Mouse (Mus musculus) stomach, postnatal 0 days (tissue): Measurements from ENCODE around the gene Cd5l. TPM values are rescaled to one million over a fixed set of nuclear protein-coding genes. Genes with fewer than 3 reads are reported as not detected.

Source experiments
- ATAC-seq: fragments of 200-750 bp; cut with Nextera tagmentation; 2 replicates; pipeline ENCODE4 v1.8.0; 2017; ENCODE audit not compliant: low FRiP score, low TSS enrichment
- DNase-seq: peaks from one replicate; pipeline ENCODE4 v3.0.0-alpha.2; 2016; ENCODE audit warnings: low spot score
- H3K27ac ChIP-seq: fragments of 300-500 bp; sonication (generic); replicated peaks from 2 replicates; pipeline ENCODE4 v1.5.1; 2014; ENCODE audit warnings: mild to moderate bottlenecking, control low read depth
- H3K27me3 ChIP-seq: fragments of 300-500 bp; sonication (generic); 2 replicates; pipeline ENCODE4 v1.6.1; 2014; ENCODE audit warnings: low read length; ENCODE audit not compliant: control insufficient read depth, insufficient read depth
- H3K36me3 ChIP-seq: fragments of 300-500 bp; sonication (generic); 2 replicates; pipeline ENCODE4 v1.6.1; 2014; ENCODE audit warnings: low read length, mixed read lengths; ENCODE audit not compliant: control insufficient read depth, insufficient read depth
- H3K4me1 ChIP-seq: fragments of 300-500 bp; sonication (generic); replicated peaks from 2 replicates; pipeline ENCODE4 v1.6.1; 2014; ENCODE audit warnings: antibody characterized with exemption; ENCODE audit not compliant: control insufficient read depth, insufficient read depth
- H3K4me2 ChIP-seq: fragments of 300-500 bp; sonication (generic); replicated peaks from 2 replicates; pipeline ENCODE4 v1.6.1; 2014; ENCODE audit warnings: low read depth, mild to moderate bottlenecking, control low read depth, moderate library complexity
- H3K4me3 ChIP-seq: fragments of 300-500 bp; sonication (generic); 2 replicates; pipeline ENCODE4 v1.5.1; 2014; ENCODE audit warnings: low read depth, low read length, control low read depth
- H3K9ac ChIP-seq: fragments of 300-500 bp; sonication (generic); 2 replicates; pipeline ENCODE4 v1.6.1; 2014; ENCODE audit warnings: mild to moderate bottlenecking, low read length, control low read depth, mixed read lengths
- H3K9me3 ChIP-seq: fragments of 300-500 bp; sonication (generic); 2 replicates; pipeline ENCODE4 v1.6.1; 2016; ENCODE audit warnings: low read length; ENCODE audit not compliant: control insufficient read depth
- CTCF ChIP-seq: IDR thresholded peaks from 2 replicates; pipeline ENCODE4 v1.5.1; 2016; ENCODE audit warnings: antibody characterized with exemption, low read depth, mild to moderate bottlenecking, moderate library complexity
- EP300 ChIP-seq: optimal IDR thresholded peaks from 2 replicates; pipeline ENCODE3; 2016; ENCODE audit warnings: antibody characterized with exemption
- WGBS: fragments of 180-500 bp; shearing (Covaris S2); extraction: QIAGEN DNeasy Blood & Tissue Kit; methylation state at CpG from one replicate; pipeline ENCODE4 v1.1.7; 2014; 5-methylcytosine and 5-hydroxymethylcytosine counted together
- polyA plus RNA-seq: library from polyadenylated mRNA; unstranded; fragments of >200 nt; fragmentation: Nextera tagmentation; extraction: Ambion mirVana; gene quantifications from 2 replicates; pipeline ENCODE4 v1.2.1, GENCODE M21; 2015

Cd5l gene
- polyA plus RNA-seq, 1 experiment from 2014 or later, result 0.12 TPM

DNA sequence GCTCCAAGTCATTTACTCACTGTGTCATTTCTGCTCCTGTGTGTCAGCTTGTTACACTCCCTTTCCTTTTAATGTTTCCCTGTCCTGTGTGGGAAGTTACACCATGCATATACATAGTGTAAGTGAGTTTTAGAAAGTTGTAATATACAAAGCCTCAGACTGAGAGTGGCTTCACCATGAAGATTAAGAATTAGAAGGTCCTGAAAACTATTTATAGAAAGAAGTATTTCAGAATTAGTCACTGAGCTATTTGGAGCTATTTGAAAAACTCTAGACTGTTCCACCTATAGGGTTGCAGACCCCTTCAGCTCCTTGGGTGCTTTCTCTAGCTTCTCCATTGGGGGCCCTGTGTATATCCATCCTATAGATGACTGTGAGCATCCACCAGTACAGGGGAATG lies 1.5 kb downstream of the Cd5l start:
- ATAC-seq (no peak), DNase-seq (no peak)
- Histone ChIP-seq H3K36me3 (no peaks in the 10 kb centered on the region), H3K4me3 (no peak overlapping the region), H3K27me3 (no peaks in the 10 kb centered on the region), H3K9ac (no peak overlapping the region), H3K9me3 (no peaks in the 10 kb centered on the region), H3K27ac (no peak overlapping the region), H3K4me2 (no peak overlapping the region), H3K4me1 (no peaks in the 10 kb centered on the region)
- no peak for TF ChIP-seq CTCF

DNA sequence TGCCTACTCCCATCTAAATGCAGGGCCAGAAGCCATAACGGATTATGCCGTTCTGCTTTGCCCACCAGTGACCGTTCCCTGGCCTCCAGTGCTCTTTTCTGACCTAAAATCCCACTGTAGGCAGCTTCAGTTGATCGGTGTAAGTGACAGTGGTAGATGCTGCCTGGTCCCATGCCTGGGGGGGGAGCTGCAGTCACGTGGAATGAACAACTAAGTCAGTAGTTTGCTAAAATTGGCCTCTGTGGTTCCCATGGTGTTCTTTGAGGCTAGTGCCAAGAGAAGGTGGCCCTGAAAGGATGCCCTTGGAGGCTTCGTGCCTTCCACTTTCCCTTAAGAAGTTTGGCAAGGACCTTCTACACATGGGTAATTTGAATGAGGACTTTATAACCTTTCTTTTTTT lies 2.8 kb downstream of the Cd5l start:
- TF ChIP-seq CTCF (no peak), EP300 (no peak)
- ATAC-seq (no peak), DNase-seq (no peak)
- H3K36me3 ChIP-seq, result no peaks in the 10 kb centered on the region
- H3K9ac ChIP-seq, result no peak overlapping the region
- 78% methylated on average over 6 of the region's 6 CpGs for WGBS
- H3K27me3 ChIP-seq, result no peaks in the 10 kb centered on the region
- H3K4me1 ChIP-seq, result no peaks in the 10 kb centered on the region
- H3K4me2 ChIP-seq, result no peak overlapping the region
- H3K9me3 ChIP-seq, result no peaks in the 10 kb centered on the region
- no peak overlapping the region for H3K4me3 ChIP-seq
- no peak overlapping the region for H3K27ac ChIP-seq

- no peak for ATAC-seq
- 94% methylated on average over 14 of the region's 14 CpGs for WGBS
- no peaks in the 10 kb centered on the region for H3K36me3 ChIP-seq
- no peak overlapping the region for H3K4me3 ChIP-seq
- no peaks in the 10 kb centered on the region for H3K9me3 ChIP-seq
- no peak overlapping the region for H3K27ac ChIP-seq
- TF ChIP-seq EP300 (no peak), CTCF (no peak)
- no peak for DNase-seq
- H3K4me1 ChIP-seq, result no peaks in the 10 kb centered on the region
- H3K9ac ChIP-seq, result no peak overlapping the region
- no peaks in the 10 kb centered on the region for H3K27me3 ChIP-seq
- no peak overlapping the region for H3K4me2 ChIP-seq
These were observed 8.0 kb downstream of the Cd5l start for GRCm38 (mm10) chr3:87365691-87366090.

- Histone ChIP-seq H3K9ac (no peak overlapping the region), H3K4me1 (no peaks in the 10 kb centered on the region), H3K9me3 (no peaks in the 10 kb centered on the region), H3K27ac (no peak overlapping the region), H3K4me3 (no peak overlapping the region), H3K27me3 (no peaks in the 10 kb centered on the region), H3K4me2 (no peak overlapping the region), H3K36me3 (no peaks in the 10 kb centered on the region)
- WGBS, result 80% methylated on average over 10 of the region's 10 CpGs
- DNase-seq (no peak), ATAC-seq (no peak)
- TF ChIP-seq EP300 (no peak), CTCF (no peak)
These were observed 9.8 kb downstream of the Cd5l start for GRCm38 (mm10) chr3:87367511-87367910.

GRCm38 (mm10) chr3:87369181-87369580 lies 11.5 kb downstream of the Cd5l start:
- Histone ChIP-seq H3K9ac (no peak overlapping the region), H3K4me2 (no peak overlapping the region), H3K4me3 (no peak overlapping the region), H3K4me1 (no peaks in the 10 kb centered on the region), H3K36me3 (no peaks in the 10 kb centered on the region), H3K27ac (no peak overlapping the region), H3K27me3 (no peaks in the 10 kb centered on the region), H3K9me3 (no peaks in the 10 kb centered on the region)
- DNase-seq (no peak), ATAC-seq (no peak)
- TF ChIP-seq CTCF, result no peak
- no peak for TF ChIP-seq EP300
- 69% methylated on average over 5 of the region's 5 CpGs for WGBS

- no peak within 1 kb of the TSS for H3K4me3 ChIP-seq
- H3K36me3 ChIP-seq, result no peaks in the 10 kb centered on the region
- no peak for ATAC-seq
- H3K27ac ChIP-seq, result no peak within 1 kb of the TSS
- DNase-seq, result no peak
- H3K27me3 ChIP-seq, result no peaks in the 10 kb centered on the region
- 65% methylated on average over 18 of the region's 18 CpGs for WGBS
- no peak within 1 kb of the TSS for H3K9ac ChIP-seq
- H3K4me1 ChIP-seq, result no peaks in the 10 kb centered on the region
- TF ChIP-seq CTCF (no peak), EP300 (no peak)
- H3K9me3 ChIP-seq, result no peaks in the 10 kb centered on the region
- H3K4me2 ChIP-seq, result no peak within 1 kb of the TSS
These were observed 18.8 kb downstream of the Cd5l start, which contains the start of gene Fcrl1 for GRCm38 (mm10) chr3:87376195-87377165. TSS of gene Fcrl1 (plus strand) at chr3:87376387.
